Mouse (Mus musculus) erythroblast, embryonic 14.5 days (primary cell): ENCODE data around the gene Wdhd1. TPM values are rescaled to one million over a fixed set of nuclear protein-coding genes. Genes with fewer than 3 reads are reported as not detected.

Experiments used
- H3K27me3 ChIP-seq: 2 replicates; pipeline ENCODE4 v1.6.1; 2012; ENCODE audit warnings: inconsistent platforms; ENCODE audit not compliant: control insufficient read depth
- H3K36me3 ChIP-seq: 2 replicates; pipeline ENCODE4 v1.6.1; 2012; ENCODE audit warnings: mild to moderate bottlenecking, inconsistent platforms; ENCODE audit not compliant: control insufficient read depth
- H3K4me1 ChIP-seq: 2 replicates; pipeline ENCODE4 v1.6.1; 2012; ENCODE audit warnings: inconsistent platforms; ENCODE audit not compliant: control insufficient read depth
- H3K4me3 ChIP-seq: replicated peaks from 2 replicates; pipeline ENCODE3; 2012; ENCODE audit warnings: moderate library complexity, mild to moderate bottlenecking, inconsistent platforms
- H3K9me3 ChIP-seq: 2 replicates; pipeline ENCODE4 v1.6.1; 2012; ENCODE audit warnings: low read length, inconsistent platforms, mixed read lengths; ENCODE audit not compliant: control insufficient read depth
- GATA1 ChIP-seq: IDR thresholded peaks from 2 replicates; pipeline ENCODE4 v1.6.1; 2012; ENCODE audit warnings: low read length, inconsistent platforms, mixed read lengths
- TAL1 ChIP-seq: IDR thresholded peaks from 3 replicates; pipeline ENCODE4 v1.6.1; 2012; ENCODE audit warnings: low read length, inconsistent platforms, mixed read lengths
- polyA plus RNA-seq: library from polyadenylated mRNA; stranded (reverse); fragments of >175 nt; gene quantifications from 2 replicates; pipeline ENCODE4 v1.2.3, GENCODE M21; 2012

The Wdhd1 gene
- polyA plus RNA-seq, 1 experiment: 1.5 TPM

DNA sequence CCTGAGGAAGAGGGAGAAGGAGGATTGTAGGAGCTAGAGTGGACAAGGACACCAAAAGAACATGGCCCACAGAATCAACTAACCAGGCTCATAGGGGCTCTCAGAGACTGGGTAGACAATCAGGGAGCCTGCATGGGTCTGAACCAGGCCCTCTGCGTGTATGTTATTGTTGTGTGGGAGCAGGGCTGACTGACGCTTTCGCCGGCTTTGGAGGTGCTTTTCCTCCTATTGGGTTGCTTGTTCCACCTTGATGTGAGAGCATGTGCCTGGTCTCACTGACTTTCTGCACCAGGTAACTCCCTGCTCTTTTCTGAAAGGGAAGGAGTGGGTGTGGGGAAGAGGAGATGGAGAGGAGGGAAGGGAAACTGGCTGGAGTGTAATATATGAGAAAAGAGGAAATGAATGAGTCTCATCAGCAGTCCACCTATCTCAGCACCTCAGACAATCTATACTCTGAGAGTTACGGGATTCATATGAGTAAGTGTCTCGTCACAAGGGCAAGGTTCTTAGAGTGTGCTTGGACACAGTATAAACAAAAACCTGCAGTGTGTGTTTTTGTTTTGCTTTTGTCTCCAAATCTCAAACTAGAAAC lies 28.3 kb upstream of the Wdhd1 start:
- Histone ChIP-seq H3K27me3 (no peaks in the 10 kb centered on the region), H3K4me1 (peaks cover 23% of the 10 kb centered on the region), H3K4me3 (no peak overlapping the region), H3K36me3 (peaks cover 68% of the 10 kb centered on the region), H3K9me3 (no peaks in the 10 kb centered on the region)
- TF ChIP-seq TAL1 (no peak), GATA1 (no peak)

DNA sequence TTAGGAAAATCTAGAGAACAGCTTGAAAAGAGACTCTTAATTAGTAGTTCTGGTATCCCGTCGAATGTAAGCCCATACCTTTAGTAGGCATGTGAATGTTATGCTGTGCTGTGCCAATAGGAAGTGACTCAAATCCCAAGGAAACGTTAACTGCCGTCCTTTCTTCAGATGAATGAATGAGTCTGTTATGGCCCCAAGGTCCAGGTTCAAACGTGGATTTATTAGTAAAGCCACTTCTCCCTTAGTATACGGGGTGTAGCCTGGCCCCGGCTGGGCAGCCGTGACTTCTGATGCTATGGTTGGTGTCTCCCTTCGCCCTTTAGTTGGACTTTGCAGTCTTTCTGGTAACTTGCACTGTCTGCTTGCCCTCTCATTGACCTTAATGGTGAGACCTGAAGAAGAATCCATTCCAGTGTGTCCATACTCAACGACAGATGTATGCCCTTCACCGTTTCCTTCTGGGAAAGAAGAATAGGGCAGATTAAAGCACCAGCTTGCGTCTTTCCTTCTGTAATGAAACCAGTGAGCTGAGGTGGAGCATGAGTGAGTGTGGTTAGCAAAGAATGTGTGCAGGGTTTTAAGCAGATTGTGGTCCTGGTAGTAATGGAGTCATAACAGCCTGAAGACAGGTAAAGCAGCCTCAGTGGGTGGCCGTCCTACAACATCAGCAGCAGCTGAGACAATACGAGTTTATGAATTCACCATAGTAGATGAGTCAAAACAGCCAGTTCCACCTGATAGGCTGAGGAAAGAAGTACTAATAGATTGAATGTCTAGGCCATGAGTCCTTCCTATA lies 26.4 kb upstream of the Wdhd1 start:
- Histone ChIP-seq H3K27me3 (no peaks in the 10 kb centered on the region), H3K4me1 (peaks cover 34% of the 10 kb centered on the region), H3K9me3 (no peaks in the 10 kb centered on the region), H3K4me3 (no peak overlapping the region), H3K36me3 (peaks cover 58% of the 10 kb centered on the region)
- TF ChIP-seq TAL1: no peak
- TF ChIP-seq GATA1: no peak

DNA sequence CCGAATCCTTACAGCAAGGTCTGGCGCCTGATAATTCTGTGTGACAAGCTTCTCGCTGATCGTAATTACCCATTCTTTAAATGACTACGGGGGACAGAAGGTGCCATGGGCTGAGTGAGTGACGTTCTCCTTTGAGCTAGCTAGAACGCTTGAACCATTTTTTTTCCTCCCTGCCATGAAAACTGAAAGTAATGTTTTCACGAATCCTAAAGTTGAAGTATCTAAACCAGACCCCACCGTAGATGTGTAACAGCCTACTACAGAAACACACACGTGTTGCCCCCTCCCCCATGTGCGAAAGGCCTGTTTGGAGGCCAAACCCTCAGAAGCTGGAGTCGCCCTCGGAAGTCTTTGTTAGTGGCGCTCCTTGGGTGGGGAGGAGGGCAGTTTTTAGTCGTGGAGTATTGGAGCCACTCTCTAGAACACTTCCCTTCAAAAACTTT lies 22.2 kb upstream of the Wdhd1 start:
- Histone ChIP-seq H3K27me3 (no peaks in the 10 kb centered on the region), H3K9me3 (no peaks in the 10 kb centered on the region), H3K36me3 (peaks cover 39% of the 10 kb centered on the region), H3K4me3 (peak overlapping the region; percentile 98), H3K4me1 (peaks cover 55% of the 10 kb centered on the region)
- TF ChIP-seq GATA1 (no peak), TAL1 (no peak)

DNA sequence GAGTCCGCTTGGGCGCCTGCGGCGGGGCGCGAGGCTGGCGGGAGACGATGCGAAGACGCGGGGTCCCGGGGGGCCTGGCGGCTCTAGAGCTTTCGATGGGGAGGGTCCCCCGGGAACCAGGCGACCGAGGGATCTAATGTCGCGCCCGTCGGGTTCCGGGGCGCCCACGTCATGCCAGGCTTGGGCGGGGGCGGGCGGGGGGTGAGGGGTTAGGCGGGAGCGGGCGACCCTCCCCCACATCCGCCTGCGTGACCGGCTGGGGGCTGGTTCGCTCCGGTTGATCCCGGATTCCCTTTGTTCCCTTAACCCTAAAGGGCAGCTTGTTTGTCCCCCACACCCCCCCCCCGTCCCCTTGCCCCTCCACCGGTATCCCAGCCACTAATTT lies 21.7 kb upstream of the Wdhd1 start:
- Histone ChIP-seq H3K27me3 (no peaks in the 10 kb centered on the region), H3K4me3 (peak overlapping the region; percentile 98), H3K4me1 (peaks cover 55% of the 10 kb centered on the region), H3K9me3 (no peaks in the 10 kb centered on the region), H3K36me3 (peaks cover 37% of the 10 kb centered on the region)
- no peak for TF ChIP-seq GATA1

DNA sequence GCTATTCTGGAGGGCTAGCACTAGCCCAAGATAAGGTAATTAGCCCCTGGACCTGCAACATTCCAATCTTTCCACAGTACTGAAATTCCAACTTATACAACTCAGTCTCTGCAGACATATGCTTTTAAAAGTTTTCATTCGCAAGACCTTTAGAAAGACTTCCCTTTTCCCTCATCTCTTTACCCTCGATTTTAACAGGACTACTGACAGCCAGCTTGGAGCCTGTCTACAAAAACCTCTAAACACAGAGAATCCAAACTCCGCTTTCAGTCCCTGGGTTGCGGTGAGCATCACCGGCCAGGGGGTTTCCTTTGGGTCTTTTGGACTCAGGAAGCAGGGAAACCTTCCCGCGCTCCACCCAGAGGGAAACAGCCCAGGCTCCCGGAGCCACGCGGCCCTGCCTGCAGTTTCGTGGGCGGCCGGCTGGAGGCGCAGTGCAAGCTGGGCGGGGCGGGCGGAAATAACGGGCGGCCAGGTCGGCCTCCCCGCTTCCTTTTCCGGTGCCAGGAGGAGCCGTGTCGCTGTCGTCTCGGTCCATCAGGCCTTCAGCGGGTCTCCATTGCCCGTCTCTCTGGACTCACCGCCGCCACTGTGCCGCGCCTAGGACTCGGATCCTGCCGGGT lies 21.2 kb upstream of the Wdhd1 start, which contains the start of gene Mapk1ip1l:
Mapk1ip1l (plus strand) TSS at position 482 of the 623 bp plus-strand sequence.
- peaks cover 55% of the 10 kb centered on the region for H3K4me1 ChIP-seq

DNA sequence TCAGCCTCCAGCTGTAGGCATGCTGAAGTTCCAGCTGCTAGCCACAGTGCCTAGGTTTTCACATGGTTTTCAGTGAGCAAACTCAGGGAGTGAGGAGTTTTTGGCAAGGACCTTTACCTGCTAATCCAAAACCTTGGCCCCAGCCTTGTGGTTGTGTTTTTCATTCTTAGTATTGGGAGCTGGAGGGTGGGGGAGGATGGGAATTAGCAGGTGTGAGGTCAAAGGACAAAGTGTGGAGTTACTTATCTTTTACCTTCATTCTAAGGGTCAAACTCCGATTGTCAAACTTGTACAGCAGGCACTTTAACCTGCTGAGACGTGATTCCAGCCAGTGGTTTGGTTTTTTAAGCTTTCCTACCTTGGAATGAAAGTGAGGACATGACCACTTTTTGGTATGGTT lies 19.6 kb upstream of the Wdhd1 start:
- no peaks in the 10 kb centered on the region for H3K27me3 ChIP-seq
- no peak for TF ChIP-seq TAL1
- no peak for TF ChIP-seq GATA1
- no peak overlapping the region for H3K4me3 ChIP-seq
- peaks cover 42% of the 10 kb centered on the region for H3K36me3 ChIP-seq
- H3K4me1 ChIP-seq: peaks cover 52% of the 10 kb centered on the region
- H3K9me3 ChIP-seq: no peaks in the 10 kb centered on the region

More for the DNA sequence above, 21.2 kb upstream of the Wdhd1 start, which contains the start of gene Mapk1ip1l:
- Histone ChIP-seq H3K4me3 (peak within 1 kb of the TSS; percentile 98), H3K36me3 (peaks cover 34% of the 10 kb centered on the region), H3K27me3 (no peaks in the 10 kb centered on the region), H3K9me3 (no peaks in the 10 kb centered on the region)
- no peak for TF ChIP-seq GATA1
- TF ChIP-seq TAL1: no peak

DNA sequence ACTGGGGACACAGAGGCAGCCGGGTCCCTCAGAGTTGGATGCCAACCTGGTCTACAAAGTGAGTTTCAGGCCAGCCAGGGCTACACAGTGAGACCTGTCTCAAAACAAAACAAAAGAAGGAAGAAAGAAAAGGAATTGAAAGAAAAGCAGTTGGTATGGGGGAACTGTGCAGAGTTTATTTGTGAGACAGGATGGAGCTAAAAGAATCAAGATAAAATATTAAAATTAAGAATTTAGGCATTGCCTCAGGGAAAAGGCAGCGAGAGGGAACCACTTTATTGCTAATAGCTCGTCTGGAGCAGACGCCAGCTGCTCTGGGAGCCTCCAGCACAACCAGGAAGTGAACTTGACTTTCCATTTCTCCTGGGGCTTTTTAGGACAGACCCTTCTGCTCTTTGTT lies 17.5 kb upstream of the Wdhd1 start:
- no peaks in the 10 kb centered on the region for H3K27me3 ChIP-seq
- TF ChIP-seq TAL1 (no peak), GATA1 (no peak)
- H3K36me3 ChIP-seq: peaks cover 46% of the 10 kb centered on the region
- H3K4me3 ChIP-seq: no peak overlapping the region
- H3K4me1 ChIP-seq: peaks cover 34% of the 10 kb centered on the region
- H3K9me3 ChIP-seq: no peaks in the 10 kb centered on the region

DNA sequence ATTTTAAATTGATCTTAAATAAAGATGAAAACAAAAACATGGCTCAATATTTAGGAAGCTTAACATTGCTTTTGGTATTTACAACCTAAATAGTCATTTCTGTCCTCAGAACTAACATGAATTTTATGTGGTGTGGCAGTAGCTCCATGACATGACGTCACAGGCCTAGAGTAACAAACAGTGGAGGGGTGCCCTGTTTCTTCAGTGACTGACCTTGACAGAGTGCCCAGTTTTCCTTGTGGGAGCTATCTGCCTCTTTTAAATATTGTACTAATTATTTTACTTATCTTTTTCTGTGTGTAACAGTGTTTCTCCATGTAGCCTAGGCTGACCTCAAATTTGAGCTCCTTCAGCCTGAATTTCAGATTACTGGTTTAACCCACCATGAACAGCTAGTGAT lies 15.1 kb upstream of the Wdhd1 start:
- Histone ChIP-seq H3K4me3 (no peak overlapping the region), H3K4me1 (peaks cover 22% of the 10 kb centered on the region), H3K36me3 (peaks cover 56% of the 10 kb centered on the region), H3K27me3 (no peaks in the 10 kb centered on the region), H3K9me3 (no peaks in the 10 kb centered on the region)
- TF ChIP-seq TAL1 (no peak), GATA1 (no peak)

DNA sequence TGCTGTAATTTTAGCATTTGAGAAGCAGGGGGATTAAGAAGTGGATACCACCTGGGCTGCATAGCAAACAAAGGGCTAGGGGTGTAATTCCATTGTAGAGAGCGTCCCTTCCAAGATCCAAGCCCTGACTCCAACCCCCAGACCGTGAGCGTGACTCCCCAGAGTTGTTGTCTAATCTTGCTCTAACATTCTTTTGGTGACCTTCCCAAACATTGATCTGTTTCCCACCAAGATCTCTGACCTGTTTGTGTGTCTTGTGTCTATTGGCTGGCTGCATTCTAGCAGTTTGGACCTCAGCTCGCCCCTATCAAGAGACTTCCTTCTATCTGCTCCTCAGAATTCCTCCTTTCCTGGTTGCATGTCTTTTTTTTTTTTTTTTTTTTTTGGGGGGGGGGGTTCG lies 10.4 kb upstream of the Wdhd1 start:
- Histone ChIP-seq H3K36me3 (peaks cover 62% of the 10 kb centered on the region), H3K9me3 (no peaks in the 10 kb centered on the region), H3K4me1 (peaks cover 32% of the 10 kb centered on the region), H3K27me3 (no peaks in the 10 kb centered on the region), H3K4me3 (no peak overlapping the region)
- no peak for TF ChIP-seq TAL1
- TF ChIP-seq GATA1: no peak
